Mouse (Mus musculus) liver, postnatal 0 days (tissue): Measurements from ENCODE around the gene Spi1. TPM values are rescaled to one million over a fixed set of nuclear protein-coding genes. Genes with fewer than 3 reads are reported as not detected.

Experiments used
- ATAC-seq: fragments of 200-750 bp; cut with Nextera tagmentation; 2 replicates; pipeline ENCODE4 v1.8.0; 2017; ENCODE audit warnings: mild to moderate bottlenecking, moderate library complexity
- DNase-seq: peaks from one replicate; pipeline ENCODE4 v3.0.0-alpha.2; 2016
- H3K27ac ChIP-seq: fragments of 300-500 bp; sonication (generic); 2 replicates; pipeline ENCODE4 v1.5.1; 2014; ENCODE audit warnings: antibody characterized with exemption, moderate library complexity, mild to moderate bottlenecking, low read depth
- H3K27me3 ChIP-seq: fragments of 300-500 bp; sonication (generic); 2 replicates; pipeline ENCODE4 v1.6.1; 2014; ENCODE audit warnings: low read length, control low read depth, mixed read lengths; ENCODE audit not compliant: insufficient read depth
- H3K36me3 ChIP-seq: fragments of 300-500 bp; sonication (generic); replicated peaks from 2 replicates; pipeline ENCODE4 v1.6.1; 2014; ENCODE audit warnings: mild to moderate bottlenecking, control low read depth, low read length, moderate library complexity, mixed read lengths; ENCODE audit not compliant: insufficient read depth
- H3K4me1 ChIP-seq: fragments of 300-500 bp; sonication (generic); 2 replicates; pipeline ENCODE4 v1.6.1; 2014; ENCODE audit warnings: antibody characterized with exemption, mild to moderate bottlenecking, control low read depth; ENCODE audit not compliant: insufficient read depth
- H3K4me2 ChIP-seq: fragments of 300-500 bp; sonication (generic); 2 replicates; pipeline ENCODE4 v1.6.1; 2014; ENCODE audit warnings: low read depth, mild to moderate bottlenecking, low read length, moderate library complexity, mixed read lengths
- H3K4me3 ChIP-seq: fragments of 300-500 bp; sonication (generic); 2 replicates; pipeline ENCODE4 v1.5.1; 2014; ENCODE audit warnings: low read depth, low read length
- H3K9ac ChIP-seq: fragments of 300-500 bp; sonication (generic); replicated peaks from 2 replicates; pipeline ENCODE4 v1.6.1; 2014; ENCODE audit warnings: mild to moderate bottlenecking, moderate library complexity
- H3K9me3 ChIP-seq: fragments of 300-500 bp; sonication (generic); 2 replicates; pipeline ENCODE4 v1.6.1; 2016; ENCODE audit warnings: mild to moderate bottlenecking, control low read depth, low read length, mixed read lengths
- CTCF ChIP-seq: sonication (generic); IDR thresholded peaks from 2 replicates; pipeline ENCODE4 v1.5.1; 2016; ENCODE audit warnings: antibody characterized with exemption, low read depth
- EP300 ChIP-seq: IDR thresholded peaks from 2 replicates; pipeline ENCODE4 v1.6.1; 2016; ENCODE audit warnings: antibody characterized with exemption, low read depth, mild to moderate bottlenecking
- WGBS: fragments of 180-500 bp; shearing (Covaris S2); extraction: QIAGEN DNeasy Blood & Tissue Kit; methylation state at CpG from one replicate; pipeline ENCODE4 v1.1.7; 2014; ENCODE audit not compliant: insufficient replicate concordance; 5-methylcytosine and 5-hydroxymethylcytosine counted together
- polyA plus RNA-seq: library from polyadenylated mRNA; unstranded; fragments of >200 nt; fragmentation: Nextera tagmentation; extraction: Ambion mirVana; gene quantifications from 2 replicates; pipeline ENCODE4 v1.2.1, GENCODE M21; 2015

Spi1 gene
- polyA plus RNA-seq, 1 experiment from 2014 or later: 31.7 TPM

DNA sequence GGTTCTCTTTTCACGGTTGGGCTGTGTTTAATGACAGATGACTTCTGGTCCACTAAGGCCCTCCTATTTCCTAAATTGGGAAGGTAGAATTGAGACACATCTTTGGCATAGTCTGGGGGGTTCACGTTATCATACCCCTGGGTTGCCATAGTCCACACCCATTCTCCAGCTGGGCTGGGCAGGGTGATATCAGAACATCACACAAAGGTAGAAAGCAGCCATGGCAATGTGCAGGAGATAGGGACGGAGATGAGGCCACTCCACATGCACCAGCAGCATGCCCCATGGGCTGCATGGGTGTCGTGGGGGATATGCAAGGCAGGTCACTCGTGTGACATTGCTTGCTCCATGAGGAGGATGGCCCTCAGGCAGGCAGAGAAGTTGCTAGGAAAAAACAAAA, 81.3 kb downstream of the Spi1 start:
- Histone ChIP-seq H3K4me2 (no peak overlapping the region), H3K27me3 (no peaks in the 10 kb centered on the region), H3K4me3 (no peak overlapping the region), H3K9ac (no peak overlapping the region), H3K4me1 (no peaks in the 10 kb centered on the region), H3K27ac (no peak overlapping the region), H3K9me3 (no peaks in the 10 kb centered on the region), H3K36me3 (peaks cover 34% of the 10 kb centered on the region)
- ATAC-seq (no peak), DNase-seq (no peak)
- TF ChIP-seq CTCF: no peak
- no peak for TF ChIP-seq EP300
- WGBS: 71% methylated on average over 5 of the region's 5 CpGs

DNA sequence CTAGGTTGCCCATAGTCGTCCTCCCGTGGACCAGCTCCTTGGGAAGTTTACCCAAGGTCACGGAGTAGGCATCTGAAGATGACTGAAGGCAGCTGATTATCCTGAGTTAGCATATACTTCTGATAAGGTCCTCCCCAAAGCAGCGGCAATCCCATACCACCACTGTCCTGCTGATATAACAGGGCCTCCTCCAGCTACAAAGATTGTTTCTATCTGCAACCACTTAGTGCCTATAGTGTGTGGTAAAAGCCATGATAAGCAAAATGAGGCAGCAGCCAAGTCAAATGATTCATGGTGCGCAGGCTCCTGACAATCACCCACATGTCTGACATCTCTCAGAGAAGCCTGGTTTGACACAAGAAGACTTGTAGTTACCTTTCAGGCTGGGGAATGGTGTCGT, 82.8 kb downstream of the Spi1 start:
- no peak overlapping the region for H3K27ac ChIP-seq
- no peaks in the 10 kb centered on the region for H3K9me3 ChIP-seq
- peak; percentile 40; the same call in 1 of the 2 replicates for ATAC-seq
- no peak overlapping the region for H3K4me3 ChIP-seq
- no peak overlapping the region for H3K9ac ChIP-seq
- H3K36me3 ChIP-seq: peaks cover 34% of the 10 kb centered on the region
- H3K4me1 ChIP-seq: no peaks in the 10 kb centered on the region
- TF ChIP-seq EP300 (no peak), CTCF (no peak)
- 51% methylated on average over 6 of the region's 6 CpGs for WGBS
- DNase-seq: no peak
- no peak overlapping the region for H3K4me2 ChIP-seq
- H3K27me3 ChIP-seq: no peaks in the 10 kb centered on the region

Other genes with a start within 250 kb of the Spi1 start
- gene Mtch2, start 235.2 kb upstream of the Spi1 start, polyA plus RNA-seq: 182 and 184 TPM in 2 replicates
- gene C1qtnf4, start 196.5 kb upstream of the Spi1 start, polyA plus RNA-seq: 2.9 and 3.1 TPM in 2 replicates
- gene Kbtbd4, start 177.7 kb upstream of the Spi1 start, polyA plus RNA-seq: 8.7 and 9.8 TPM in 2 replicates
- 196 and 199 TPM in 2 replicates for gene Ndufs3, start 177.6 kb upstream of the Spi1 start, polyA plus RNA-seq
- gene Celf1, start 142.0 kb upstream of the Spi1 start, polyA plus RNA-seq: 26.0 and 29.4 TPM in 2 replicates
- gene Rapsn, start 46.8 kb upstream of the Spi1 start, polyA plus RNA-seq: 1.6 and 1.8 TPM in 2 replicates
- 109 and 112 TPM in 2 replicates for gene Psmc3, start 28.4 kb upstream of the Spi1 start, polyA plus RNA-seq
- gene Slc39a13, start 12.0 kb upstream of the Spi1 start, polyA plus RNA-seq: 7.2 TPM in 2 replicates
- gene Mybpc3, start 35.8 kb downstream of the Spi1 start, polyA plus RNA-seq: 0.04 TPM in 2 replicates
- gene Madd, start 101.4 kb downstream of the Spi1 start, polyA plus RNA-seq: 2.9 and 3.6 TPM in 2 replicates
- 30.0 and 31.0 TPM in 2 replicates for gene Nr1h3, start 120.4 kb downstream of the Spi1 start, polyA plus RNA-seq
- gene Acp2, start 120.5 kb downstream of the Spi1 start, polyA plus RNA-seq: 13.0 and 14.1 TPM in 2 replicates
- 4.0 and 4.2 TPM in 2 replicates for gene Ddb2, start 154.6 kb downstream of the Spi1 start, polyA plus RNA-seq
- gene Pacsin3, start 173.6 kb downstream of the Spi1 start, polyA plus RNA-seq: 27.8 and 28.5 TPM in 2 replicates
- 64.2 and 65.1 TPM in 2 replicates for gene Arfgap2, start 182.6 kb downstream of the Spi1 start, polyA plus RNA-seq